Mouse (Mus musculus) megakaryocyte, embryonic 14.5 days (primary cell): ENCODE measurements around the gene Tenm3. TPM values are rescaled to one million over a fixed set of nuclear protein-coding genes. Genes with fewer than 3 reads are reported as not detected.

Experiments used
- H3K27me3 ChIP-seq: replicated peaks from 2 replicates; pipeline ENCODE3; 2012; ENCODE audit warnings: inconsistent platforms
- H3K36me3 ChIP-seq: replicated peaks from 2 replicates; pipeline ENCODE3; 2012; ENCODE audit warnings: low read length, inconsistent platforms, mixed read lengths
- H3K4me1 ChIP-seq: 2 replicates; pipeline ENCODE4 v1.6.1; 2012; ENCODE audit warnings: inconsistent platforms
- H3K4me3 ChIP-seq: replicated peaks from 2 replicates; pipeline ENCODE3; 2012; ENCODE audit warnings: moderate library complexity, mild to moderate bottlenecking, inconsistent platforms
- H3K9me3 ChIP-seq: 2 replicates; pipeline ENCODE4 v1.6.1; 2012; ENCODE audit warnings: inconsistent platforms
- FLI1 ChIP-seq: IDR thresholded peaks from 2 replicates; pipeline ENCODE4 v1.6.1; 2012; ENCODE audit warnings: low read length, inconsistent platforms, mixed read lengths
- GATA1 ChIP-seq: IDR thresholded peaks from 3 replicates; pipeline ENCODE4 v1.6.1; 2012; ENCODE audit warnings: mixed read lengths, low read length, inconsistent platforms, borderline replicate concordance
- polyA plus RNA-seq: library from polyadenylated mRNA; stranded (reverse); fragments of >175 nt; gene quantifications from 2 replicates; pipeline ENCODE4 v1.2.3, GENCODE M21; 2012; ENCODE audit warnings: low replicate concordance; ENCODE audit not compliant: insufficient read depth

Gene Tenm3
- polyA plus RNA-seq, 1 experiment = 0.39 TPM

- Histone ChIP-seq H3K9me3 (peaks cover 56% of the 10 kb centered on the region), H3K27me3 (no peaks in the 10 kb centered on the region), H3K4me3 (no peak overlapping the region), H3K4me1 (no peaks in the 10 kb centered on the region), H3K36me3 (no peaks in the 10 kb centered on the region)
- TF ChIP-seq FLI1 (no peak), GATA1 (no peak)
These were observed 361.8 kb downstream of the Tenm3 start for GRCm38 (mm10) chr8:48481709-48482671.

- H3K4me3 ChIP-seq = no peak overlapping the region
- H3K9me3 ChIP-seq = peaks cover 52% of the 10 kb centered on the region
- H3K36me3 ChIP-seq = no peaks in the 10 kb centered on the region
- no peaks in the 10 kb centered on the region for H3K4me1 ChIP-seq
- no peaks in the 10 kb centered on the region for H3K27me3 ChIP-seq
- TF ChIP-seq GATA1 = no peak
- no peak for TF ChIP-seq FLI1
These were observed 366.3 kb downstream of the Tenm3 start for GRCm38 (mm10) chr8:48477371-48477935.

- peaks cover 47% of the 10 kb centered on the region for H3K9me3 ChIP-seq
- no peaks in the 10 kb centered on the region for H3K4me1 ChIP-seq
- no peaks in the 10 kb centered on the region for H3K36me3 ChIP-seq
These were observed 366.9 kb downstream of the Tenm3 start for GRCm38 (mm10) chr8:48476896-48477295.

GRCm38 (mm10) chr8:48467633-48468032 is 376.1 kb downstream of the Tenm3 start:
- no peaks in the 10 kb centered on the region for H3K27me3 ChIP-seq
- H3K4me3 ChIP-seq = no peak overlapping the region
- no peaks in the 10 kb centered on the region for H3K4me1 ChIP-seq
- H3K36me3 ChIP-seq = no peaks in the 10 kb centered on the region
- H3K9me3 ChIP-seq = peaks cover 34% of the 10 kb centered on the region
- TF ChIP-seq FLI1 (no peak), GATA1 (no peak)

More at GRCm38 (mm10) chr8:48476896-48477295, 366.9 kb downstream of the Tenm3 start:
- Histone ChIP-seq H3K4me3 (no peak overlapping the region), H3K27me3 (no peaks in the 10 kb centered on the region)
- no peak for TF ChIP-seq FLI1
- TF ChIP-seq GATA1 = no peak

- TF ChIP-seq GATA1 (no peak), FLI1 (no peak)
- Histone ChIP-seq H3K9me3 (peaks cover 47% of the 10 kb centered on the region), H3K27me3 (no peaks in the 10 kb centered on the region), H3K4me1 (no peaks in the 10 kb centered on the region), H3K4me3 (no peak overlapping the region), H3K36me3 (no peaks in the 10 kb centered on the region)
These were observed 385.4 kb downstream of the Tenm3 start for GRCm38 (mm10) chr8:48458373-48458772.

GRCm38 (mm10) chr8:48456328-48457124 is 387.2 kb downstream of the Tenm3 start:
- Histone ChIP-seq H3K36me3 (no peaks in the 10 kb centered on the region), H3K4me3 (no peak overlapping the region), H3K4me1 (no peaks in the 10 kb centered on the region), H3K27me3 (no peaks in the 10 kb centered on the region), H3K9me3 (peaks cover 36% of the 10 kb centered on the region)
- TF ChIP-seq FLI1 = no peak
- no peak for TF ChIP-seq GATA1

GRCm38 (mm10) chr8:48451247-48451635 is 392.5 kb downstream of the Tenm3 start:
- H3K9me3 ChIP-seq = peaks cover 52% of the 10 kb centered on the region
- no peak overlapping the region for H3K4me3 ChIP-seq
- no peaks in the 10 kb centered on the region for H3K4me1 ChIP-seq
- H3K36me3 ChIP-seq = no peaks in the 10 kb centered on the region
- TF ChIP-seq GATA1 (no peak), FLI1 (no peak)
- no peaks in the 10 kb centered on the region for H3K27me3 ChIP-seq

- Histone ChIP-seq H3K27me3 (no peaks in the 10 kb centered on the region), H3K9me3 (peaks cover 48% of the 10 kb centered on the region), H3K4me3 (no peak overlapping the region), H3K4me1 (no peaks in the 10 kb centered on the region), H3K36me3 (no peaks in the 10 kb centered on the region)
- no peak for TF ChIP-seq GATA1
- TF ChIP-seq FLI1 = no peak
These were observed 393.1 kb downstream of the Tenm3 start for GRCm38 (mm10) chr8:48450397-48451246.

- Histone ChIP-seq H3K9me3 (peaks cover 44% of the 10 kb centered on the region), H3K4me3 (no peak overlapping the region), H3K27me3 (no peaks in the 10 kb centered on the region), H3K36me3 (no peaks in the 10 kb centered on the region), H3K4me1 (no peaks in the 10 kb centered on the region)
- TF ChIP-seq FLI1 = no peak
- TF ChIP-seq GATA1 = no peak
These were observed 394.1 kb downstream of the Tenm3 start for GRCm38 (mm10) chr8:48449625-48450024.

- H3K4me1 ChIP-seq = no peaks in the 10 kb centered on the region
- no peaks in the 10 kb centered on the region for H3K27me3 ChIP-seq
- TF ChIP-seq GATA1 (no peak), FLI1 (no peak)
- no peaks in the 10 kb centered on the region for H3K36me3 ChIP-seq
- no peak overlapping the region for H3K4me3 ChIP-seq
- H3K9me3 ChIP-seq = peaks cover 39% of the 10 kb centered on the region
These were observed 398.1 kb downstream of the Tenm3 start for GRCm38 (mm10) chr8:48445690-48446089.
